Mouse (Mus musculus) liver, postnatal 0 days (tissue): ENCODE data around the gene Hrasls5.

Source experiments
- CTCF ChIP-seq: sonication (generic); IDR thresholded peaks from 2 replicates; pipeline ENCODE4 v1.5.1; 2016; ENCODE audit warnings: antibody characterized with exemption, low read depth
- EP300 ChIP-seq: IDR thresholded peaks from 2 replicates; pipeline ENCODE4 v1.6.1; 2016; ENCODE audit warnings: antibody characterized with exemption, low read depth, mild to moderate bottlenecking

DNA sequence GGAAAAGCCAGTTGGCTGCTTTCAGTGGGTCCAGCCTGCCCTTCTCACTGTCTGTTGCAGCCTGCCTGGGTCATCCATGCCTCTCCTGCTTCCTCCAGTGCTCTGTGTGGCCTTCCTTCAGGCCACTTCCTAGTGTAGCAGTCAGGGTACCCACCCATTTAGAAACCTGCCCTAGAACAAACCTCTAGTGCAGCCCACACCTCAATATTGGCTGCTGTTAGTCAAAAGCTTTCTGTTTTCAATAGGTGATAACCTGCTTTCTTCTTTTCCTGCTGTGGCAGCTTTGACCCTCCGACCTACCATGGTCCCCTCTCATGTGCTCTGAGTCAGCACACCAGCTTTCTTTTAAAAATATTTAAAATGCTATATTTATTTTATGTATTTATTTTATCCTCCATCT is 47.9 kb upstream of the Hrasls5 start:
- TF ChIP-seq EP300 (no peak), CTCF (no peak)
